Mouse (Mus musculus): ENCODE data around the gene Gm7544.
"Not testable (repeated sequence)": the region's sequence is repeated elsewhere in the genome, so short reads cannot be mapped to it uniquely, and the experiment has no call there.

DNA sequence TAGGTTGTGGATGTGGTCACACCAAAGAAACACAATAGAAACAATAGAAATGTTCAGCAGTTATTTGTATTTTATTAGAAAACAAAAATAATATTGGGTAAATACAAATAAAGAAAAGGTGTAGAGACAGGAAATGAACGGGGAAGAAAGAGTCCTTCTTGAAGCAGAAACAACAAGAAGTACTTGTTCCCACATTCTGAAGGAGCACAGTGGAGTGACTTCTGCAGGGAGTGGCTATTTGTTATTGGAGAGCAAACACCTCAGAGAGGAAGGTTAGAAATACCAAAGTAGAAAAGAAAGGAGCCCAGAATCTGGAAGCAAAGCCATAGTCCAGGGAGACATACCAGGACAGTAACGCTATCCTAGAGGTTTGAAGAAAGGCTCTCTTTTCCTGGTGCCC, 13.3 kb downstream of the Gm7544 start:
- TF ChIP-seq CTCF, POLR2A (IDR thresholded peaks at IDR 0.05; ENCODE audit: extremely low read depth, insufficient read depth, low read length): not testable (repeated sequence)

Data from cortical plate, adult 2 months (tissue).